Mouse (Mus musculus): ENCODE data around the gene Hoxb6. TPM values are rescaled to one million over a fixed set of nuclear protein-coding genes. Genes with fewer than 3 reads are reported as not detected.

Hoxb6 gene
- polyA plus RNA-seq, 1 experiment = 62.7 TPM

- WGBS = under 1% methylated on average over 40 of the region's 40 CpGs
Measured at GRCm38 (mm10) chr11:96270996-96271540, 21.2 kb upstream of the Hoxb6 start, which contains the start of gene Hoxb9. Hoxb9 (plus strand) TSS chr11:96271457.

GRCm38 (mm10) chr11:96271541-96272011 lies 20.7 kb upstream of the Hoxb6 start:
- H3K4me1 ChIP-seq (ENCODE audit: control insufficient read depth, insufficient read depth, low read length) = peaks cover 28% of the 10 kb centered on the region; the same call in 1 of the 2 replicates
- no peak for TF ChIP-seq CTCF (conservative IDR thresholded peaks at IDR 0.05; ENCODE audit: insufficient read depth, insufficient read length, low read depth, low read length)
- no peak for TF ChIP-seq POLR2A (IDR thresholded peaks at IDR 0.05; ENCODE audit: low read depth, low read length)
- H3K36me3 ChIP-seq (ENCODE audit: control insufficient read depth, insufficient read depth, low read length) = no peaks in the 10 kb centered on the region; the same call in 1 of the 2 replicates
- peak overlapping the region; percentile 77 for H3K4me3 ChIP-seq (ENCODE audit: insufficient read depth, low read depth, low read length)
- peak; percentile 87 for DNase-seq
- WGBS = under 1% methylated on average over 52 of the region's 52 CpGs
- H3K27ac ChIP-seq (ENCODE audit: insufficient read depth, low read depth, low read length) = peak overlapping the region; percentile 66
- H3K27me3 ChIP-seq (replicated peaks; ENCODE audit: control insufficient read depth, insufficient read depth, low read length) = no peaks in the 10 kb centered on the region

More at GRCm38 (mm10) chr11:96270996-96271540, 21.2 kb upstream of the Hoxb6 start, which contains the start of gene Hoxb9:
- Histone ChIP-seq H3K4me3 (ENCODE audit: insufficient read depth, low read depth, low read length) (peak within 1 kb of the TSS; percentile 77), H3K27ac (ENCODE audit: insufficient read depth, low read depth, low read length) (peak within 1 kb of the TSS; percentile 66), H3K36me3 (ENCODE audit: control insufficient read depth, insufficient read depth, low read length) (no peaks in the 10 kb centered on the region; the same call in 1 of the 2 replicates), H3K27me3 (replicated peaks; ENCODE audit: control insufficient read depth, insufficient read depth, low read length) (no peaks in the 10 kb centered on the region), H3K4me1 (ENCODE audit: control insufficient read depth, insufficient read depth, low read length) (peaks cover 27% of the 10 kb centered on the region; the same call in 1 of the 2 replicates)
- TF ChIP-seq POLR2A (IDR thresholded peaks at IDR 0.05; ENCODE audit: low read depth, low read length) (peak; percentile 0), CTCF (conservative IDR thresholded peaks at IDR 0.05; ENCODE audit: insufficient read depth, insufficient read length, low read depth, low read length) (no peak)
- DNase-seq = peak; percentile 72

- Histone ChIP-seq H3K4me1 (ENCODE audit: control insufficient read depth, insufficient read depth, low read length) (peaks cover 28% of the 10 kb centered on the region; the same call in 1 of the 2 replicates), H3K27ac (ENCODE audit: insufficient read depth, low read depth, low read length) (peak overlapping the region; percentile 66), H3K4me3 (ENCODE audit: insufficient read depth, low read depth, low read length) (peak overlapping the region; percentile 77), H3K27me3 (replicated peaks; ENCODE audit: control insufficient read depth, insufficient read depth, low read length) (no peaks in the 10 kb centered on the region), H3K36me3 (ENCODE audit: control insufficient read depth, insufficient read depth, low read length) (no peaks in the 10 kb centered on the region; the same call in 1 of the 2 replicates)
- TF ChIP-seq CTCF (conservative IDR thresholded peaks at IDR 0.05; ENCODE audit: insufficient read depth, insufficient read length, low read depth, low read length) = no peak
- TF ChIP-seq POLR2A (IDR thresholded peaks at IDR 0.05; ENCODE audit: low read depth, low read length) = no peak
- DNase-seq = peak; percentile 67
- 3% methylated on average over 57 of the region's 58 CpGs for WGBS
Measured at GRCm38 (mm10) chr11:96272024-96272921, 20.0 kb upstream of the Hoxb6 start.

- Histone ChIP-seq H3K4me1 (ENCODE audit: control insufficient read depth, insufficient read depth, low read length) (peaks cover 26% of the 10 kb centered on the region; the same call in 1 of the 2 replicates), H3K27ac (ENCODE audit: insufficient read depth, low read depth, low read length) (0 out of 2 replicates have a peak overlapping the region, but pooled peaks have one; percentile 40), H3K27me3 (replicated peaks; ENCODE audit: control insufficient read depth, insufficient read depth, low read length) (no peaks in the 10 kb centered on the region), H3K4me3 (ENCODE audit: insufficient read depth, low read depth, low read length) (no peak overlapping the region), H3K36me3 (ENCODE audit: control insufficient read depth, insufficient read depth, low read length) (no peaks in the 10 kb centered on the region)
- DNase-seq = no peak
- WGBS = 54% methylated on average over 10 of the region's 10 CpGs
- TF ChIP-seq POLR2A (IDR thresholded peaks at IDR 0.05; ENCODE audit: low read depth, low read length) (no peak), CTCF (conservative IDR thresholded peaks at IDR 0.05; ENCODE audit: insufficient read depth, insufficient read length, low read depth, low read length) (no peak)
Measured at GRCm38 (mm10) chr11:96274428-96274827, 17.8 kb upstream of the Hoxb6 start.

- TF ChIP-seq POLR2A (IDR thresholded peaks at IDR 0.05; ENCODE audit: low read depth, low read length) (no peak), CTCF (conservative IDR thresholded peaks at IDR 0.05; ENCODE audit: insufficient read depth, insufficient read length, low read depth, low read length) (no peak)
- DNase-seq = peak; percentile 67
- H3K4me1 ChIP-seq (ENCODE audit: control insufficient read depth, insufficient read depth, low read length) = peaks cover 18% of the 10 kb centered on the region; the same call in 1 of the 2 replicates
- WGBS = 17% methylated on average over 4 of the region's 4 CpGs
- H3K4me3 ChIP-seq (ENCODE audit: insufficient read depth, low read depth, low read length) = no peak overlapping the region
- H3K27ac ChIP-seq (ENCODE audit: insufficient read depth, low read depth, low read length) = peak overlapping the region; percentile 42; the same call in 1 of the 2 replicates
- no peaks in the 10 kb centered on the region for H3K36me3 ChIP-seq (ENCODE audit: control insufficient read depth, insufficient read depth, low read length)
- H3K27me3 ChIP-seq (replicated peaks; ENCODE audit: control insufficient read depth, insufficient read depth, low read length) = no peaks in the 10 kb centered on the region
Measured at GRCm38 (mm10) chr11:96275896-96276295, 16.4 kb upstream of the Hoxb6 start.

GRCm38 (mm10) chr11:96277151-96278044 lies 14.9 kb upstream of the Hoxb6 start:
- TF ChIP-seq POLR2A (IDR thresholded peaks at IDR 0.05; ENCODE audit: low read depth, low read length) (no peak), CTCF (conservative IDR thresholded peaks at IDR 0.05; ENCODE audit: insufficient read depth, insufficient read length, low read depth, low read length) (no peak)
- H3K27me3 ChIP-seq (replicated peaks; ENCODE audit: control insufficient read depth, insufficient read depth, low read length) = no peaks in the 10 kb centered on the region
- H3K27ac ChIP-seq (ENCODE audit: insufficient read depth, low read depth, low read length) = peak overlapping the region; percentile 72
- peak overlapping the region; percentile 39 for H3K4me3 ChIP-seq (ENCODE audit: insufficient read depth, low read depth, low read length)
- H3K36me3 ChIP-seq (ENCODE audit: control insufficient read depth, insufficient read depth, low read length) = no peaks in the 10 kb centered on the region
- DNase-seq = no peak
- 24% methylated on average over 35 of the region's 35 CpGs for WGBS
- peaks cover 17% of the 10 kb centered on the region; the same call in 1 of the 2 replicates for H3K4me1 ChIP-seq (ENCODE audit: control insufficient read depth, insufficient read depth, low read length)

Data from kidney, adult 2 months (tissue).